Mouse (Mus musculus) spleen, adult 2 months (tissue): ENCODE measurements around the gene Casc4.

ENCODE experiments used
- CTCF ChIP-seq: fragments of 200-500 bp; IDR thresholded peaks from 2 replicates; pipeline ENCODE4 v1.5.1; 2011; ENCODE audit warnings: mild to moderate bottlenecking, inconsistent platforms; ENCODE audit not compliant: insufficient read depth, insufficient read length, insufficient replicate concordance; ENCODE audit errors: extremely low read depth
- POLR2A ChIP-seq: fragments of 200-500 bp; IDR thresholded peaks from 2 replicates; pipeline ENCODE4 v1.6.1; 2011; ENCODE audit warnings: low read depth, low read length, inconsistent platforms

DNA sequence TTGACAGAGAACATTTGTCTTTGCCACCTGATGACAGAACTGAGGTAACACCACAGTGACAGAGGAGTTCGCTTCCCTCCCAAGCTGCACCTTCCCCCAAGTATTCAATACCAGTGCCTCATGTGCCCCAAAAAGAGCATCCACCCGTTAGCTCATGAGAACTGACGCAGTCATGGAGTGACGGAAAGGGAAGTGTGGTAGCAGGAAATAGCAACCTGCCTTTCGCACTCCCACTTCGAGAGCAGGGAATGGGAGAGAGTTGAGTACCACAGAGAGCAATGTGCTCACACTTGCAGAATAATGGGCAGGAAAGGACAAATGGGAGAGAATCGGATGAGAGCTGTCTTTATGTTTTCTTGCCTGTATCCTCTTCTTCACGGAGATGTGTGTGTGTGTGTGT is 20.7 kb upstream of the Casc4 start:
- no peak for TF ChIP-seq CTCF
- no peak for TF ChIP-seq POLR2A
